Mouse (Mus musculus) bone marrow macrophage, adult 2 months (primary cell): ENCODE measurements around the gene Ylpm1.

Experiments used
- CTCF ChIP-seq: IDR thresholded peaks from 2 replicates; pipeline ENCODE4 v1.5.1; 2012; ENCODE audit warnings: low read depth, mild to moderate bottlenecking, low read length, moderate library complexity
- POLR2A ChIP-seq: IDR thresholded peaks from 2 replicates; pipeline ENCODE4 v1.6.1; 2012; ENCODE audit warnings: mild to moderate bottlenecking, low read depth, low read length, borderline replicate concordance

- TF ChIP-seq POLR2A (no peak), CTCF (no peak)
Measured at GRCm38 (mm10) chr12:85095859-85096258, 99.7 kb downstream of the Ylpm1 start.
